Mouse (Mus musculus) erythroblast, embryonic 14.5 days (primary cell): ENCODE results near the gene Smarcd3. TPM values are rescaled to one million over a fixed set of nuclear protein-coding genes. Genes with fewer than 3 reads are reported as not detected.

Experiments used
- H3K27me3 ChIP-seq: 2 replicates; pipeline ENCODE4 v1.6.1; 2012; ENCODE audit warnings: inconsistent platforms; ENCODE audit not compliant: control insufficient read depth
- H3K36me3 ChIP-seq: 2 replicates; pipeline ENCODE4 v1.6.1; 2012; ENCODE audit warnings: mild to moderate bottlenecking, inconsistent platforms; ENCODE audit not compliant: control insufficient read depth
- H3K4me1 ChIP-seq: 2 replicates; pipeline ENCODE4 v1.6.1; 2012; ENCODE audit warnings: inconsistent platforms; ENCODE audit not compliant: control insufficient read depth
- H3K4me3 ChIP-seq: replicated peaks from 2 replicates; pipeline ENCODE3; 2012; ENCODE audit warnings: moderate library complexity, mild to moderate bottlenecking, inconsistent platforms
- H3K9me3 ChIP-seq: 2 replicates; pipeline ENCODE4 v1.6.1; 2012; ENCODE audit warnings: low read length, inconsistent platforms, mixed read lengths; ENCODE audit not compliant: control insufficient read depth
- GATA1 ChIP-seq: IDR thresholded peaks from 2 replicates; pipeline ENCODE4 v1.6.1; 2012; ENCODE audit warnings: low read length, inconsistent platforms, mixed read lengths
- TAL1 ChIP-seq: IDR thresholded peaks from 3 replicates; pipeline ENCODE4 v1.6.1; 2012; ENCODE audit warnings: low read length, inconsistent platforms, mixed read lengths
- polyA plus RNA-seq: library from polyadenylated mRNA; stranded (reverse); fragments of >175 nt; gene quantifications from 2 replicates; pipeline ENCODE4 v1.2.3, GENCODE M21; 2012

Gene Smarcd3
- polyA plus RNA-seq, 1 experiment, result not detected

DNA sequence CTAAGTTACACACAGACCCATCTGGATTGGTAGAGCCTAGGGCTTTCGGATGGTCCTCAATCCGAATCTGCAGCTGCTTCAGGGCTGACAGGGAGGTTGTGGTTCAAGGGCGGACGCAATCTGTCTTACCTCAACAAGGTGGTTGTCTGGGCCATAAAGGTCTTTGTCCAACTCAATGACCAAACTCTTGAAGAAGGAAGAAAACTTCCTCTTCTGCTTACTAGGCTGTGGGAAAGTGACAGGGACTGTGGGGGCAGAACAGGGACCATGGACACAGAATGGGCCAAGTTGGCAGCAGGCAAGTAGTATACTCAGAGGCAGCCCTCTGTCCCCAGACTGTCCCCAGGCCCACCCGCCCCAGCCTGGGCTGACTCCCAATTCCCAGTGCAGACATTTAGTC, 28.9 kb downstream of the Smarcd3 start:
- Histone ChIP-seq H3K27me3 (peaks cover 78% of the 10 kb centered on the region), H3K4me1 (peaks cover 24% of the 10 kb centered on the region), H3K9me3 (no peaks in the 10 kb centered on the region), H3K36me3 (peaks cover 10% of the 10 kb centered on the region), H3K4me3 (no peak overlapping the region)
- TF ChIP-seq TAL1 (no peak), GATA1 (no peak)

DNA sequence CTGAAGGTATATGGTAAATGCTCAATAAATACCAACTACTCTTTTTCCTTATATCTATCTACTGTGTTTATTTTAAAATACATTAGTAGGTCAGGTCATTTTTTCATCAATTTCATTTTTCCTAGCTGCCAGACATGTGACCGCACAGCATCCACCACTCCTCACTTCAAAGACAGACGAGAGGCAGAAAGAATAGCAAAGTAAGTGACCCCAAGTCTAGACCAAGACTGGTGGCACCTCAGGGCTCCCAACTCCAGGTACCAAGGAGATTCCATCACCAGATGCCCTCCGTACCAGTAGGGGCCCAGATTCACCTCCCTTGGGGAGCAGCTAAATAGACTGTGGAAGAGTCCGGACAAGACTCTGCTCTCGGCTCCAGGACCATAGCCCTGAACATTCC, 29.9 kb downstream of the Smarcd3 start:
- peaks cover 69% of the 10 kb centered on the region for H3K27me3 ChIP-seq

DNA sequence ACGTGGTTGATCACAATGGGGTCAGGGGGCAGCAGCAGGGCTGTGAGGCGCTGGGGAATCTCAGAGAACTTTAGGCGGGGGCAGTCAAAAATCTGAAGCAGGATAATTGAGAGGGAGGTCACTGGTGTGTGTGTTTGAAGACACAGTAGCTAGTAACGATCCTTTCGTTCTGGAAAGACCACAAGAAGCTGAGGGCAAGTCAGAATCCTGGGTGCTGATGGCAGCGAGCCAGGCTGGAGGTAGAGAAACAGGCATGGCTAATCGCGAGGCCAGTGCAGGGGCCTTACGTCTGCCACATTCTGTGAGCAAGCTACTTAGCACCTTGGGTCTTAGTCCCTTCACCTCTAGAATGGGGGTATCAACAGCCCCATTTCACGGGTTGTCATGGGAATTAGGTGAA, 30.3 kb downstream of the Smarcd3 start:
- peaks cover 32% of the 10 kb centered on the region for H3K4me1 ChIP-seq
- no peaks in the 10 kb centered on the region for H3K9me3 ChIP-seq
- no peak for TF ChIP-seq GATA1
- TF ChIP-seq TAL1, result no peak
- peaks cover 65% of the 10 kb centered on the region for H3K27me3 ChIP-seq
- H3K36me3 ChIP-seq, result peaks cover 23% of the 10 kb centered on the region
- H3K4me3 ChIP-seq, result no peak overlapping the region

More for the DNA sequence above, 29.9 kb downstream of the Smarcd3 start:
- Histone ChIP-seq H3K4me1 (peaks cover 28% of the 10 kb centered on the region), H3K4me3 (no peak overlapping the region), H3K36me3 (peaks cover 19% of the 10 kb centered on the region), H3K9me3 (no peaks in the 10 kb centered on the region)
- TF ChIP-seq GATA1 (no peak), TAL1 (no peak)

DNA sequence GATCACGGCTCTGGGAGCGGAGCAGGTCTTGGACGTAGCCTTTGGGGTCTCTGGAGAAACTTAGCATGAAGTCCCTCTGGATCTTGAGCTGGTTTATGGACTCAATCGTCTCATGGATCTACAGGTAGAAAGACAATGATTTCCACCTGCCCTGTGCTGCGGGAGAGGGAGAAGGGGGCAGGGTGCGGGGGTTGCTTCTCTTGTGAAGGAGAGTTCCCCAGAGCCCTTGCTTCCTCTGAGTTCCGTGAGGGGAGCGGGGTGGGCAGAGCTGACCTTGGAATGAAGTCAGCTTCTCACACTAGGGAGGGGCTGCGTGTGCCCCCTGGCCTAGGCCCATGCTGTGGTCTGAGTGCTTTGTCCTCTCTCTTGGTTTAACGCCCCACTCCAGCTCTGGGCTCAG, 31.0 kb downstream of the Smarcd3 start:
- H3K4me1 ChIP-seq, result peaks cover 34% of the 10 kb centered on the region
- H3K9me3 ChIP-seq, result no peaks in the 10 kb centered on the region
- TF ChIP-seq GATA1, result no peak
- no peak for TF ChIP-seq TAL1
- H3K27me3 ChIP-seq, result peaks cover 58% of the 10 kb centered on the region
- H3K4me3 ChIP-seq, result no peak overlapping the region
- H3K36me3 ChIP-seq, result peaks cover 30% of the 10 kb centered on the region

DNA sequence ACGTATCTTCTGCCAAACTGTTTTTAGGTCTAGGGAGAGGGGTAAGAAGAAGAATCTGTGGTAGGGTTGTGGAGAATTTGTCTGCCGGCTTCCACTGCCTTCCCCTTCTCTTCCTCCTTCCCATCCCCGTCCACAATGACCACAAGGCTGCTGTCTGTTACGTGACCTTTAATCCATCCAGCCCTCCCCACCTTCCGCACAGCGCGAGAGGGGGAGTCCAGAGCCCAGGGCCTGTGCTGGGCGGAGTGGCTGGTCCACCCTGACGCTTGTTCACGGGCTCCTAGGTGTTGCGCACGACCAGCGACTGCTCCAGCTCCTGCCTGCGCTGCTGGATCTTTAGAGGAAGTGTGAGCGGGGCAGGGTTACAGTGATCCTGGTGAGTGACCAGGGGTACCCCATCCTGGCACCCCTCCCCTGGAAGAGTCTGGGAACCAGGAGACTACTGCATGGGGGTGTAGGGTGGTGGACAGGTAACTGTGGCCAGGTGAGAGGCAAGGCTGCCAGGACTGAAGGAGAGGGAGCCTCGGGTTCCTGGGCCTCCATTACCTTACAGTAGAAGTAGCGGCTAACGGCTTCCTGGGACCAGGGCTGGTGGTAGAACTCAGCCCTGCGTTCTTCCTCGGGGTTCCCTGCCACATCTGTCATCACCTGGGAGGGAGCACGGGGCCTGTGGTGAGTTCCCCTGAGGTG, 31.6 kb downstream of the Smarcd3 start:
- peaks cover 51% of the 10 kb centered on the region for H3K27me3 ChIP-seq

DNA sequence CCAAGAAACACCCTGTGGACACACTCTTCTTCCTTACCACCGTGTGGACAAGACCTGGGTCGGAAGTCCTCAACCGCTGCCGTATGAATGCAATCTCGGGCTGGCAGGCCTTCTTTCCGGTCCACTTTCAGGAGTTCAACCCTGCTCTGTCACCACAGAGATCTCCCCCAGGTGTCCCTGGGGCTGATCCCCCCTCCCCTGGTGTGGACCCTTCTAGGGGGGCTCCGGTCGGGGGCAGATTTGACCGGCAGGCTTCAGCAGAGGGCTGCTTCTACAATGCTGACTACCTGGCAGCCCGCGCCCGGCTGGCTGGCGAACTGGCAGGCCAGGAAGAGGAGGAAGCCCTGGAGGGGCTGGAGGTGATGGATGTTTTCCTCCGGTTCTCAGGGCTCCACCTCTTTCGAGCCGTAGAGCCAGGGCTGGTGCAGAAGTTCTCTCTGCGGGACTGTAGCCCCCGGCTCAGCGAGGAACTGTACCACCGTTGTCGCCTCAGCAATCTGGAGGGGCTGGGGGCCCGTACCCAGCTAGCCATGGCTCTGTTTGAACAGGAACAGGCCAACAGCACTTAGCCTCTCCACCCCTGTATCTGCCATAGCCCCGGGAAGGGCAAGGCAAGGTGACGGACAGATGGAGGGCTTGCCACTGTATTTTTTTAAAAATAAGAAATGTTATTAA, 32.3 kb downstream of the Smarcd3 start:
- Histone ChIP-seq H3K9me3 (no peaks in the 10 kb centered on the region), H3K27me3 (peaks cover 47% of the 10 kb centered on the region), H3K4me1 (peaks cover 47% of the 10 kb centered on the region), H3K36me3 (peaks cover 36% of the 10 kb centered on the region), H3K4me3 (no peak overlapping the region)
- TF ChIP-seq TAL1 (no peak), GATA1 (no peak)

More for the DNA sequence above, 31.6 kb downstream of the Smarcd3 start:
- TF ChIP-seq GATA1 (no peak), TAL1 (no peak)
- H3K4me1 ChIP-seq, result peaks cover 40% of the 10 kb centered on the region
- H3K9me3 ChIP-seq, result no peaks in the 10 kb centered on the region
- peaks cover 36% of the 10 kb centered on the region for H3K36me3 ChIP-seq
- no peak overlapping the region for H3K4me3 ChIP-seq

DNA sequence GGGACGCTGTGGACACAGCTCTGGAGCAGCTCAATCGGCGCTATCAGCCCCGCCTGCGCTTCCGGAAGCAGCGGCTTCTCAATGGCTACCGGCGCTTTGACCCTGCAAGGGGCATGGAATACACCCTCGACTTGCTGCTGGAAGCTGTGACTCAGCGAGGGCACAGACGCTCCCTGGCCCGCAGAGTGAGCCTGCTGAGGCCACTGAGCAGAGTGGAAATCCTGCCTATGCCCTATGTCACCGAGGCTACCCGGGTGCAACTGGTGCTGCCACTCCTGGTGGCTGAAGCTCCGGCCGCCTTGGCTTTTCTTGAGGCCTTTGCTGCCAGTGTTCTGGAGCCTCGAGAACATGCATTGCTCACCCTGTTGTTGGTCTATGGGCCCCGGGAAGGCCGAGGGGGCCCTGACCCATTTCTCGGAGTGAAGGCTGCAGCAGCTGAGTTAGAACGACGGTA, 32.9 kb downstream of the Smarcd3 start:
- Histone ChIP-seq H3K36me3 (peaks cover 36% of the 10 kb centered on the region), H3K27me3 (peaks cover 40% of the 10 kb centered on the region), H3K4me3 (peak overlapping the region; percentile 22), H3K9me3 (no peaks in the 10 kb centered on the region), H3K4me1 (peaks cover 48% of the 10 kb centered on the region)
- no peak for TF ChIP-seq TAL1
- TF ChIP-seq GATA1, result no peak

DNA sequence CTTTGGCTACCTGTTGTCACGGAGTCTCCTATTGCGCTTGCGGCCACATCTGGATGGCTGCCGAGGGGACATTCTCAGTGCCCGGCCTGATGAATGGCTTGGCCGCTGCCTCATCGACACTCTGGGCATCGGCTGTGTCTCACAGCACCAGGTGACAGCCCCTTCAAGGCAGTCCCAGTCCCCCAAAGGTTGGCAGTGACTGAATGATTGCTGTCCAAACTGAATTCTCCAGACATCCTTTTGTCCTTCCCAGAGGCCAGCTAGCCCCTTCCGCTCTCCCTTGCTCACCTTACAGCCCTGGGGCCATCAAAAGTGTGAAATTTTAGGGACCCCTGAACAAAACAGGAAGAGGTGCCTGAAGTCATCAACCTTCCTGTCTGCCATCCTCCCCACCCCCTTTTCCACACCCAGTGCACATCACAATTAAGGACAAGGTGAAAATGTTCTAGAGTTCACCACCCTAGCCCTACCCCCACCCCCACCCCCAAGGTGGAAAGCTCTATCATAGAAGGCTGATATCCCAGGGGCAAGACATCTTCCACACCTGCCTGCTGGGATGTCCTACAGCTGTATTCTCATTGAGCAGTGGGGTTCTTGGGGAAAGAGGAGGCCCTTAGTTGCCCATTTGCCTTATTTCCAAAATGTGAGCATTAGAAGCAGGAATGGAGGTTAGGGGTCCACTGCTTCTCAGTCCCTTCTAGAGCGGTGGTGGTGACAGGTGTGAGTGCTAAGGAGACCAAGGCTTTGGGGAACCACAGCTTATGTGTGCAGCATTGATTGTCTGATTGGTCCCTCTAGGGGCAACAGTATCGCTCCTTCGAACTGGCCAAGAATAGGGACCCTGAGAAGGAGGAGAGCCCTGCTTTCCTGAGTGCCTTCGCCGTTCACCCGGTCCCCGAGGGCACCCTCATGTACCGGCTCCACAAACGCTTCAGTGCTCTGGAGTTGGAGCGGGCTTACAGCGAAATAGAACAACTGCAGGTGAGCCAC, 34.4 kb downstream of the Smarcd3 start:
- H3K4me1 ChIP-seq, result peaks cover 54% of the 10 kb centered on the region
- H3K4me3 ChIP-seq, result no peak overlapping the region
- peaks cover 35% of the 10 kb centered on the region for H3K36me3 ChIP-seq

DNA sequence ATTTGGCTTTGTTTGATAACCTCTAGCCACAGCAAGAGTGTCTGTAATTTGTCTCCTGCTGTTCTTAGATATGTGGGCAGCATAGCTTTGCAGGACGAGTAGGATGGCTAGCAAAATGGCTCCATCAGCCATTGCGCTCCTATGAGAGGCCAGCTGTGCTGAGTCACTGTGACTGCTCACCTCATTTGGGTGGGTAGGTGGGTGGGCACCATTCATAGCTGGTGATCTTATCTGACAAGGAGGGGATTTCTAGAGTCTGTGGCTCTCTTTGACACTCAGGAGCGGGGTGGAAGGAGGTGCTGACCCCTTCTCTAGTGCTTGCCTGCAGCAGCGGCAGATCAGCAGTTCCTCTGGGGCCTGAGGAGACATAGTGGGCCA, 37.0 kb downstream of the Smarcd3 start:
- Histone ChIP-seq H3K27me3 (peaks cover 18% of the 10 kb centered on the region), H3K4me3 (peak overlapping the region; percentile 94), H3K4me1 (peaks cover 54% of the 10 kb centered on the region), H3K36me3 (peaks cover 32% of the 10 kb centered on the region), H3K9me3 (no peaks in the 10 kb centered on the region)
- TF ChIP-seq TAL1 (no peak), GATA1 (no peak)

More for the DNA sequence above, 34.4 kb downstream of the Smarcd3 start:
- Histone ChIP-seq H3K27me3 (peaks cover 37% of the 10 kb centered on the region), H3K9me3 (no peaks in the 10 kb centered on the region)
- TF ChIP-seq GATA1 (no peak), TAL1 (no peak)
